Comparison of ENCODE assay signal across 20 mouse cellular contexts in genomic region chr12:100533209-100533608, GRCm38 (mm10). TPM values are rescaled to one million over a fixed set of nuclear protein-coding genes. Genes with fewer than 3 reads are reported as not detected.
DNase-seq lines count a peak whose midpoint lies in the region; ATAC-seq and TF ChIP-seq lines count a peak whose summit lies in the region.
"Had no signal": no experiment of that assay in that cellular context is flagged by ENCODE, and none has a peak within 500 bp of the region (broad histone marks: within the 10 kb centered on the region; RNA-seq: fewer than 3 reads in every experiment).

No protein-coding gene starts in this region.

- in situ Hi-C loops in ES-E14 (cut with MboI; ENCODE audit: low sequenced_read_pairs in 2 of 2, unreplicated experiment in 2 of 2): no loop called here

- WGBS in heart, embryonic 16.5 days: 76% methylated on average over 4 of the region's 4 CpGs
- 80% methylated on average over 4 of the region's 4 CpGs for WGBS in midbrain, embryonic 11.5 days
- 85% methylated on average over 4 of the region's 4 CpGs for WGBS in midbrain, embryonic 14.5 days

- no peaks in the 10 kb centered on the region for H3K9me3 ChIP-seq in heart, embryonic 16.5 days (replicated peaks; ENCODE audit: control insufficient read depth, low read length)
- no peaks in the 10 kb centered on the region for H3K9me3 ChIP-seq in midbrain, embryonic 11.5 days (ENCODE audit: control insufficient read depth, low read length)
- no peaks in the 10 kb centered on the region for H3K9me3 ChIP-seq in midbrain, embryonic 14.5 days (ENCODE audit: control insufficient read depth, low read length)
- H3K9me3 ChIP-seq in ES-E14 (ENCODE audit: control insufficient read depth, insufficient read depth, low read depth, low read length): no peaks in the 10 kb centered on the region
- H3K9me3 ChIP-seq: embryonic facial prominence, embryonic 12.5 days; forebrain, embryonic 12.5 days; limb, embryonic 15.5 days; midbrain, embryonic 10.5 days had no signal

- intact Hi-C loops in heart, postnatal 14 days (cut with DNase I): no loop called here

- H3K4me2 ChIP-seq in heart, embryonic 16.5 days (ENCODE audit: low read depth, low read length): no peak overlapping the region
- H3K4me2 ChIP-seq in midbrain, embryonic 11.5 days: no peak overlapping the region
- H3K4me2 ChIP-seq in midbrain, embryonic 14.5 days (ENCODE audit: low read length): no peak overlapping the region
- H3K4me2 ChIP-seq: embryonic facial prominence, embryonic 12.5 days; forebrain, embryonic 12.5 days; limb, embryonic 15.5 days had no signal

- no peak overlapping the region for H3K4me3 ChIP-seq in heart, embryonic 16.5 days (ENCODE audit: low read length)
- no peak overlapping the region for H3K4me3 ChIP-seq in midbrain, embryonic 11.5 days (ENCODE audit: low read depth, low read length)
- H3K4me3 ChIP-seq in midbrain, embryonic 14.5 days (replicated peaks; ENCODE audit: low read depth, low read length): no peak overlapping the region
- no peak overlapping the region for H3K4me3 ChIP-seq in ES-E14 (ENCODE audit: insufficient read depth in 1 of 2, low read depth in 1 of 2, low read length in 2 of 2, poor library complexity in 1 of 2, severe bottlenecking in 1 of 2)
- H3K4me3 ChIP-seq: embryonic facial prominence, embryonic 12.5 days; forebrain, embryonic 12.5 days; limb, embryonic 15.5 days; midbrain, embryonic 10.5 days had no signal

- no peaks in the 10 kb centered on the region for H3K27me3 ChIP-seq in heart, embryonic 16.5 days (ENCODE audit: control insufficient read depth, insufficient read depth, low read length)
- no peaks in the 10 kb centered on the region for H3K27me3 ChIP-seq in midbrain, embryonic 11.5 days (ENCODE audit: control insufficient read depth, insufficient read depth, low read length)
- no peaks in the 10 kb centered on the region for H3K27me3 ChIP-seq in midbrain, embryonic 14.5 days (ENCODE audit: control insufficient read depth, insufficient read depth, low read length)
- H3K27me3 ChIP-seq: embryonic facial prominence, embryonic 12.5 days; forebrain, embryonic 12.5 days; limb, embryonic 15.5 days had no signal

- peak; percentile 81 for DNase-seq in heart, adult 11 months
- no peak for DNase-seq in heart, adult 9 months (ENCODE audit: low spot score in 2 of 2)
- DNase-seq in heart, postnatal 14 days: no peak
- DNase-seq in midbrain, embryonic 11.5 days (ENCODE audit: low spot score, missing footprints): peak; percentile 71
- no peak for DNase-seq in midbrain, embryonic 14.5 days
- no peak for DNase-seq in ES-E14 (ENCODE audit: low read depth, low spot score)
- no peak for DNase-seq in cerebellum, adult 11-12 months
- DNase-seq: adrenal gland, adult 8-10 months; cerebellum, adult 2 months; cerebellum, postnatal 25 days; left cerebral cortex, postnatal 4 days; right cerebral cortex, postnatal 14 days; thymus, postnatal 25 days had no signal

- H3K4me1 ChIP-seq in heart, embryonic 16.5 days (ENCODE audit: control insufficient read depth, insufficient read depth, low read length): peaks cover 24% of the 10 kb centered on the region
- H3K4me1 ChIP-seq in midbrain, embryonic 11.5 days (ENCODE audit: control insufficient read depth, insufficient read depth, low read length): peaks cover 17% of the 10 kb centered on the region
- 0 out of 2 replicates have a peak, but pooled peaks cover under 1% of the 10 kb centered on the region for H3K4me1 ChIP-seq in midbrain, embryonic 14.5 days (ENCODE audit: control insufficient read depth, insufficient read depth, low read length)
- H3K4me1 ChIP-seq in ES-E14 (ENCODE audit: control insufficient read depth in 2 of 2, insufficient read depth in 2 of 2, low read length in 2 of 2, poor library complexity in 1 of 2): peaks cover 18 to 47% of the 10 kb centered on the region in 2 experiments

- ATAC-seq in heart, embryonic 16.5 days (replicated peaks; ENCODE audit: extremely low read depth, insufficient read depth, low FRiP score): no peak
- no peak for ATAC-seq in midbrain, embryonic 11.5 days (ENCODE audit: low FRiP score)
- no peak for ATAC-seq in midbrain, embryonic 14.5 days (ENCODE audit: low FRiP score, low TSS enrichment)
- ATAC-seq: activated CD4-positive, CD25-positive, alpha-beta regulatory T cell, adult 4 months had no signal

- peak overlapping the region; percentile 61 for H3K27ac ChIP-seq in heart, embryonic 16.5 days (ENCODE audit: low read length)
- no peak overlapping the region for H3K27ac ChIP-seq in midbrain, embryonic 11.5 days (ENCODE audit: low read depth, low read length)
- H3K27ac ChIP-seq in midbrain, embryonic 14.5 days (replicated peaks; ENCODE audit: low read depth, low read length): no peak overlapping the region
- peak overlapping the region; percentile 17; the same call in 1 of the 2 replicates for H3K27ac ChIP-seq in ES-E14 (ENCODE audit: insufficient read depth, low read depth, low read length, poor library complexity, severe bottlenecking)
- H3K27ac ChIP-seq: embryonic facial prominence, embryonic 12.5 days; forebrain, embryonic 12.5 days; limb, embryonic 15.5 days; liver, embryonic 14.5 days had no signal

- 0 out of 2 replicates have a peak overlapping the region, but pooled peaks have one; percentile 15 for H3K9ac ChIP-seq in heart, embryonic 16.5 days (ENCODE audit: low read length)
- H3K9ac ChIP-seq in midbrain, embryonic 11.5 days (ENCODE audit: low read length): no peak overlapping the region
- H3K9ac ChIP-seq in midbrain, embryonic 14.5 days (replicated peaks; ENCODE audit: low read length): no peak overlapping the region
- no peak overlapping the region for H3K9ac ChIP-seq in ES-E14 (ENCODE audit: insufficient read depth, low read depth, low read length, poor library complexity, severe bottlenecking)
- H3K9ac ChIP-seq: embryonic facial prominence, embryonic 12.5 days; forebrain, embryonic 12.5 days; limb, embryonic 15.5 days; liver, embryonic 14.5 days had no signal

- H3K36me3 ChIP-seq in heart, embryonic 16.5 days (ENCODE audit: control insufficient read depth, insufficient read depth): no peaks in the 10 kb centered on the region
- H3K36me3 ChIP-seq in midbrain, embryonic 11.5 days (ENCODE audit: control insufficient read depth, insufficient read depth, low read length): no peaks in the 10 kb centered on the region
- no peaks in the 10 kb centered on the region for H3K36me3 ChIP-seq in midbrain, embryonic 14.5 days (ENCODE audit: control insufficient read depth, insufficient read depth, low read length)
- H3K36me3 ChIP-seq in ES-E14 (ENCODE audit: control insufficient read depth, insufficient read depth, low read length, poor library complexity, severe bottlenecking): no peaks in the 10 kb centered on the region
- H3K36me3 ChIP-seq: embryonic facial prominence, embryonic 12.5 days; forebrain, embryonic 12.5 days; limb, embryonic 15.5 days; midbrain, embryonic 10.5 days had no signal

TF ChIP-seq in ES-E14, 5 proteins besides CTCF, POLR2A, EP300 and RAD21:
- TF ChIP-seq CHD2 (IDR thresholded peaks at IDR 0.05; ENCODE audit: low read depth, low read length) (no peak), ZC3H11A (IDR thresholded peaks at IDR 0.05; ENCODE audit: borderline replicate concordance, low read depth, low read length) (no peak)

RNA-seq across cellular contexts. Expression of gene Ttc7b, which starts 12.6 kb away (rescaled TPM):
- polyA plus RNA-seq in heart, embryonic 16.5 days (2015; fragmentation: Nextera tagmentation; extraction: Ambion mirVana): 6.7 and 7.3 TPM in 2 replicates
- 10 to 100 TPM; 65.8 to 73.1 TPM for total RNA-seq in heart, postnatal 14 days (2021)
- 7.3 and 9.2 TPM in 2 replicates for polyA plus RNA-seq in midbrain, embryonic 11.5 days (2014; fragmentation: Nextera tagmentation; extraction: Ambion mirVana)
- polyA plus RNA-seq in midbrain, embryonic 14.5 days (2014; fragmentation: Nextera tagmentation; extraction: Ambion mirVana): 8.5 and 9.6 TPM in 2 replicates
- 19.0 and 24.0 TPM in 2 replicates for total RNA-seq in ES-E14 (2012; rRNA removed)

Comparison
In these comparisons a context has a peak if more than half of its experiments do, and no peak if none do; other contexts are left out.
1. DNase-seq: peak in heart, adult 11 months (single experiment) and midbrain, embryonic 11.5 days (single experiment); none in heart, adult 9 months (0 of 2), heart, postnatal 14 days (0 of 2), midbrain, embryonic 14.5 days (single experiment), ES-E14 (single experiment) and cerebellum, adult 11-12 months (single experiment).
2. H3K27ac ChIP-seq: peak in heart, embryonic 16.5 days (single experiment) and ES-E14 (single experiment); none in midbrain, embryonic 11.5 days (single experiment) and midbrain, embryonic 14.5 days (single experiment).